Mouse (Mus musculus) urinary bladder, postnatal 10 days (tissue): ENCODE measurements around the gene Prr5.

ENCODE experiments used
- DNase-seq: peaks from one replicate; pipeline ENCODE4 v3.0.0; 2022; ENCODE audit warnings: low spot score

The Prr5 gene

GRCm38 (mm10) chr15:84668938-84669747, at the start of gene Prr5:
Gene Prr5, plus strand, starts transcription at chr15:84669620.
- no peak for DNase-seq

GRCm38 (mm10) chr15:84620028-84620427, 49.4 kb upstream of the Prr5 start:
- no peak for DNase-seq

- DNase-seq = no peak
Observed at GRCm38 (mm10) chr15:84621722-84622428, 47.5 kb upstream of the Prr5 start.

GRCm38 (mm10) chr15:84624870-84625269, 44.5 kb upstream of the Prr5 start:
- no peak for DNase-seq

- no peak for DNase-seq
Observed at GRCm38 (mm10) chr15:84625712-84626414, 43.6 kb upstream of the Prr5 start.

GRCm38 (mm10) chr15:84627308-84627707, 42.1 kb upstream of the Prr5 start:
- DNase-seq = no peak

GRCm38 (mm10) chr15:84629680-84630079, 39.7 kb upstream of the Prr5 start:
- DNase-seq = no peak

- peak; percentile 43 for DNase-seq
Observed at GRCm38 (mm10) chr15:84631560-84631959, 37.9 kb upstream of the Prr5 start.

- no peak for DNase-seq
Observed at GRCm38 (mm10) chr15:84634361-84634760, 35.1 kb upstream of the Prr5 start.

- DNase-seq = no peak
Observed at GRCm38 (mm10) chr15:84638405-84638804, 31.0 kb upstream of the Prr5 start.

- no peak for DNase-seq
Observed at GRCm38 (mm10) chr15:84639072-84639450, 30.4 kb upstream of the Prr5 start.

GRCm38 (mm10) chr15:84639451-84640136, 29.8 kb upstream of the Prr5 start:
- no peak for DNase-seq

GRCm38 (mm10) chr15:84640722-84641121, 28.7 kb upstream of the Prr5 start:
- DNase-seq = no peak

- no peak for DNase-seq
Observed at GRCm38 (mm10) chr15:84641127-84641526, 28.3 kb upstream of the Prr5 start.

- DNase-seq = no peak
Observed at GRCm38 (mm10) chr15:84641948-84642347, 27.5 kb upstream of the Prr5 start.

GRCm38 (mm10) chr15:84643178-84643577, 26.2 kb upstream of the Prr5 start:
- DNase-seq = no peak

- DNase-seq = no peak
Observed at GRCm38 (mm10) chr15:84651481-84651880, 17.9 kb upstream of the Prr5 start.

GRCm38 (mm10) chr15:84653151-84653550, 16.3 kb upstream of the Prr5 start:
- DNase-seq = no peak

- peak; percentile 69 for DNase-seq
Observed at GRCm38 (mm10) chr15:84653979-84654966, 15.1 kb upstream of the Prr5 start.

- no peak for DNase-seq
Observed at GRCm38 (mm10) chr15:84654975-84655374, 14.4 kb upstream of the Prr5 start.

GRCm38 (mm10) chr15:84656689-84657088, 12.7 kb upstream of the Prr5 start:
- DNase-seq = no peak
